Mouse (Mus musculus): ENCODE results near the gene Plekha5. TPM values are rescaled to one million over a fixed set of nuclear protein-coding genes. Genes with fewer than 3 reads are reported as not detected.

Plekha5 gene
- 10 to 100 TPM; 84.9 to 89.5 TPM for total RNA-seq (2021)
- long read RNA-seq, experiment 1, partial matches to known transcripts, result 6 of 27 reads
- long read RNA-seq, experiment 1, other reads (novel, unspliced or antisense), result 21 of 27 reads
- long read RNA-seq, experiment 2, partial matches to known transcripts, result 7 of 16 reads
- long read RNA-seq, experiment 2, other reads (novel, unspliced or antisense), result 9 of 16 reads

GRCm38 (mm10) chr6:140423846-140424200 lies at the start of gene Plekha5:
Gene Plekha5, plus strand, starts transcription at chr6:140424054.
- peak; percentile 17 to 42 for DNase-seq (ENCODE audit: low spot score in 2 of 2)
- intact Hi-C loops (cut with DNase I), result loop anchor here (10.0 kb wide), 1 partner anchor 549 kb away; no protein-coding TSS in a partner anchor

GRCm38 (mm10) chr6:140375671-140376070 lies 48.2 kb upstream of the Plekha5 start:
- intact Hi-C loops (cut with DNase I), result no loop called here
- no peak for DNase-seq (ENCODE audit: low spot score in 2 of 2)

- intact Hi-C loops (cut with DNase I), result no loop called here
- no peak for DNase-seq (ENCODE audit: low spot score in 2 of 2)
Measured at GRCm38 (mm10) chr6:140380588-140380987, 43.3 kb upstream of the Plekha5 start.

GRCm38 (mm10) chr6:140381162-140381561 lies 42.7 kb upstream of the Plekha5 start:
- no peak for DNase-seq (ENCODE audit: low spot score in 2 of 2)
- intact Hi-C loops (cut with DNase I), result no loop called here

- no peak for DNase-seq (ENCODE audit: low spot score in 2 of 2)
- intact Hi-C loops (cut with DNase I), result no loop called here
Measured at GRCm38 (mm10) chr6:140383580-140384400, 40.1 kb upstream of the Plekha5 start.

GRCm38 (mm10) chr6:140396687-140397086 lies 27.2 kb upstream of the Plekha5 start:
- intact Hi-C loops (cut with DNase I), result no loop called here
- DNase-seq (ENCODE audit: low spot score in 2 of 2), result no peak

- DNase-seq (ENCODE audit: low spot score in 2 of 2), result no peak
- intact Hi-C loops (cut with DNase I), result no loop called here
Measured at GRCm38 (mm10) chr6:140402766-140403310, 21.0 kb upstream of the Plekha5 start.

GRCm38 (mm10) chr6:140411996-140412395 lies 11.9 kb upstream of the Plekha5 start:
- intact Hi-C loops (cut with DNase I), result no loop called here
- no peak for DNase-seq (ENCODE audit: low spot score in 2 of 2)

- peak in 1 of 2 experiments; percentile 25 for DNase-seq (ENCODE audit: low spot score in 2 of 2)
- intact Hi-C loops (cut with DNase I), result loop anchor here (10.0 kb wide), 1 partner anchor 548 kb away; no protein-coding TSS in a partner anchor
Measured at GRCm38 (mm10) chr6:140423041-140423845, 611 bp upstream of the Plekha5 start.

- intact Hi-C loops (cut with DNase I), result loop anchor here (10.0 kb wide), 1 partner anchor 550 kb away; no protein-coding TSS in a partner anchor
Measured at GRCm38 (mm10) chr6:140424201-140424990, 542 bp downstream of the Plekha5 start.

GRCm38 (mm10) chr6:140424991-140425361 lies 1.1 kb downstream of the Plekha5 start:
- intact Hi-C loops (cut with DNase I), result loop anchor here (10.0 kb wide), 1 partner anchor 550 kb away; no protein-coding TSS in a partner anchor
- peak in 1 of 2 experiments; percentile 44 for DNase-seq (ENCODE audit: low spot score in 2 of 2)

More at GRCm38 (mm10) chr6:140424201-140424990, 542 bp downstream of the Plekha5 start:
- peak in 1 of 2 experiments; percentile 45 for DNase-seq (ENCODE audit: low spot score in 2 of 2)

- intact Hi-C loops (cut with DNase I), result loop anchor here (10.0 kb wide), 1 partner anchor 554 kb away; no protein-coding TSS in a partner anchor
- DNase-seq (ENCODE audit: low spot score in 2 of 2), result no peak
Measured at GRCm38 (mm10) chr6:140429236-140429635, 5.4 kb downstream of the Plekha5 start.

GRCm38 (mm10) chr6:140432363-140432762 lies 8.5 kb downstream of the Plekha5 start:
- intact Hi-C loops (cut with DNase I), result no loop called here
- DNase-seq (ENCODE audit: low spot score in 2 of 2), result no peak

GRCm38 (mm10) chr6:140443374-140443773 lies 19.5 kb downstream of the Plekha5 start:
- DNase-seq (ENCODE audit: low spot score in 2 of 2), result peak; percentile 46 to 57
- intact Hi-C loops (cut with DNase I), result loop anchor here (10.0 kb wide), 1 partner anchor 849 kb away; no protein-coding TSS in a partner anchor

- no peak for DNase-seq (ENCODE audit: low spot score in 2 of 2)
- intact Hi-C loops (cut with DNase I), result loop anchor here (10.0 kb wide), 1 partner anchor 849 kb away; no protein-coding TSS in a partner anchor
Measured at GRCm38 (mm10) chr6:140444147-140444546, 20.3 kb downstream of the Plekha5 start.

GRCm38 (mm10) chr6:140444855-140445465 lies 21.1 kb downstream of the Plekha5 start:
- intact Hi-C loops (cut with DNase I), result loop anchor here (10.0 kb wide), 1 partner anchor 850 kb away; no protein-coding TSS in a partner anchor
- no peak for DNase-seq (ENCODE audit: low spot score in 2 of 2)

GRCm38 (mm10) chr6:140448010-140448739 lies 24.3 kb downstream of the Plekha5 start:
- no peak for DNase-seq (ENCODE audit: low spot score in 2 of 2)
- intact Hi-C loops (cut with DNase I), result loop anchor here (10.0 kb wide), 1 partner anchor 853 kb away; no protein-coding TSS in a partner anchor

Data from left cerebral cortex, postnatal 14 days (tissue).